In genomic region chr5:34670280-34670679, GRCm38 (mm10) we compare ENCODE assay signal across 12 mouse cellular contexts. TPM values are rescaled to one million over a fixed set of nuclear protein-coding genes. Genes with fewer than 3 reads are reported as not detected.
DNase-seq lines count a peak whose midpoint lies in the region; ATAC-seq and TF ChIP-seq lines count a peak whose summit lies in the region.
"Had no signal": no experiment of that assay in that cellular context is flagged by ENCODE, and none has a peak within 500 bp of the region (broad histone marks: within the 10 kb centered on the region; RNA-seq: fewer than 3 reads in every experiment).

No protein-coding gene starts in this region.

- no peak for ATAC-seq in heart, postnatal 0 days (ENCODE audit: insufficient read depth, low read depth)
- ATAC-seq in lung, postnatal 0 days: no peak
- ATAC-seq in stomach, postnatal 0 days (ENCODE audit: low FRiP score, low TSS enrichment): no peak
- ATAC-seq: forebrain, embryonic 13.5 days; midbrain, embryonic 13.5 days had no signal

- H3K9me3 ChIP-seq in heart, postnatal 0 days (replicated peaks; ENCODE audit: control insufficient read depth, low read length): no peaks in the 10 kb centered on the region
- no peaks in the 10 kb centered on the region for H3K9me3 ChIP-seq in lung, postnatal 0 days (ENCODE audit: low read length)
- no peaks in the 10 kb centered on the region for H3K9me3 ChIP-seq in stomach, postnatal 0 days (ENCODE audit: control insufficient read depth, low read length)
- H3K9me3 ChIP-seq: embryonic facial prominence, embryonic 12.5 days; forebrain, embryonic 13.5 days; hindbrain, embryonic 10.5 days; midbrain, embryonic 13.5 days had no signal

- peak; percentile 35 for TF ChIP-seq CTCF in heart, postnatal 0 days (IDR thresholded peaks at IDR 0.05; ENCODE audit: low read depth)
- peak; percentile 49 for TF ChIP-seq CTCF in lung, postnatal 0 days (IDR thresholded peaks at IDR 0.05)
- TF ChIP-seq CTCF in stomach, postnatal 0 days (IDR thresholded peaks at IDR 0.05; ENCODE audit: low read depth): peak; percentile 63

- no peak for DNase-seq in heart, postnatal 0 days (ENCODE audit: low spot score)
- DNase-seq in heart, adult 9 months (ENCODE audit: low spot score in 2 of 2): no peak
- peak; percentile 39 for DNase-seq in lung, postnatal 0 days (ENCODE audit: low spot score)
- DNase-seq in lung, postnatal 36 days: no peak
- peak; percentile 26 for DNase-seq in c-Kit-positive CD71-negative TER-119-negative erythroid progenitor cells, embryonic 14.5 days (ENCODE audit: low read depth)
- DNase-seq in stomach, postnatal 0 days (ENCODE audit: low spot score): no peak
- DNase-seq in urinary bladder, postnatal 14 days (ENCODE audit: low spot score): no peak
- no peak for DNase-seq in heart, adult 18-20 months

- no peaks in the 10 kb centered on the region for H3K4me1 ChIP-seq in heart, postnatal 0 days (ENCODE audit: control insufficient read depth, insufficient read depth)
- H3K4me1 ChIP-seq in lung, postnatal 0 days (ENCODE audit: insufficient read depth, low read depth, low read length): no peaks in the 10 kb centered on the region
- H3K4me1 ChIP-seq in stomach, postnatal 0 days (replicated peaks; ENCODE audit: control insufficient read depth, insufficient read depth): no peaks in the 10 kb centered on the region
- H3K4me1 ChIP-seq: embryonic facial prominence, embryonic 12.5 days; forebrain, embryonic 13.5 days; hindbrain, embryonic 10.5 days; midbrain, embryonic 13.5 days had no signal

- 89% methylated on average over 4 of the region's 4 CpGs for WGBS in heart, postnatal 0 days
- 82% methylated on average over 4 of the region's 4 CpGs for WGBS in lung, postnatal 0 days
- WGBS in stomach, postnatal 0 days: 87% methylated on average over 4 of the region's 4 CpGs

- H3K4me3 ChIP-seq in heart, postnatal 0 days (ENCODE audit: low read depth, low read length): no peak overlapping the region
- no peak overlapping the region for H3K4me3 ChIP-seq in lung, postnatal 0 days (ENCODE audit: low read depth, low read length)
- no peak overlapping the region for H3K4me3 ChIP-seq in stomach, postnatal 0 days (ENCODE audit: low read depth, low read length)
- H3K4me3 ChIP-seq: embryonic facial prominence, embryonic 12.5 days; forebrain, embryonic 13.5 days; hindbrain, embryonic 10.5 days; midbrain, embryonic 13.5 days had no signal

- no peaks in the 10 kb centered on the region for H3K27me3 ChIP-seq in heart, postnatal 0 days (ENCODE audit: control insufficient read depth, insufficient read depth, low read length)
- no peaks in the 10 kb centered on the region for H3K27me3 ChIP-seq in lung, postnatal 0 days (replicated peaks; ENCODE audit: insufficient read depth, low read length)
- no peaks in the 10 kb centered on the region for H3K27me3 ChIP-seq in stomach, postnatal 0 days (ENCODE audit: control insufficient read depth, insufficient read depth, low read length)
- H3K27me3 ChIP-seq: embryonic facial prominence, embryonic 12.5 days; forebrain, embryonic 13.5 days; midbrain, embryonic 13.5 days had no signal

- H3K4me2 ChIP-seq in heart, postnatal 0 days (ENCODE audit: low read depth, low read length): no peak overlapping the region
- H3K4me2 ChIP-seq in lung, postnatal 0 days (replicated peaks; ENCODE audit: low read depth, low read length): no peak overlapping the region
- H3K4me2 ChIP-seq in stomach, postnatal 0 days (replicated peaks; ENCODE audit: low read depth): no peak overlapping the region
- H3K4me2 ChIP-seq: embryonic facial prominence, embryonic 12.5 days; forebrain, embryonic 13.5 days; midbrain, embryonic 13.5 days had no signal

- H3K27ac ChIP-seq in heart, postnatal 0 days (ENCODE audit: low read depth): no peak overlapping the region
- H3K27ac ChIP-seq in lung, postnatal 0 days (ENCODE audit: low read length): no peak overlapping the region
- H3K27ac ChIP-seq in stomach, postnatal 0 days (replicated peaks): no peak overlapping the region
- H3K27ac ChIP-seq: embryonic facial prominence, embryonic 12.5 days; forebrain, embryonic 13.5 days; hindbrain, embryonic 10.5 days; midbrain, embryonic 13.5 days had no signal

- no peak overlapping the region for H3K9ac ChIP-seq in heart, postnatal 0 days (replicated peaks; ENCODE audit: low read depth, low read length)
- no peak overlapping the region for H3K9ac ChIP-seq in lung, postnatal 0 days (replicated peaks; ENCODE audit: low read depth)
- no peak overlapping the region for H3K9ac ChIP-seq in stomach, postnatal 0 days (ENCODE audit: low read length)
- H3K9ac ChIP-seq: embryonic facial prominence, embryonic 12.5 days; forebrain, embryonic 13.5 days; midbrain, embryonic 13.5 days had no signal

- 0 out of 2 replicates have a peak, but pooled peaks cover 9% of the 10 kb centered on the region for H3K36me3 ChIP-seq in heart, postnatal 0 days (replicated peaks; ENCODE audit: control insufficient read depth, insufficient read depth, low read length)
- no peaks in the 10 kb centered on the region for H3K36me3 ChIP-seq in lung, postnatal 0 days (ENCODE audit: insufficient read depth, low read length)
- H3K36me3 ChIP-seq in stomach, postnatal 0 days (ENCODE audit: control insufficient read depth, insufficient read depth, low read length): no peaks in the 10 kb centered on the region

- no peak for TF ChIP-seq EP300 in heart, postnatal 0 days (IDR thresholded peaks at IDR 0.05; ENCODE audit: low read depth)
- no peak for TF ChIP-seq EP300 in lung, postnatal 0 days (IDR thresholded peaks at IDR 0.05)
- no peak for TF ChIP-seq EP300 in stomach, postnatal 0 days (optimal IDR thresholded peaks at IDR 0.05)

RNA-seq across cellular contexts. Expression of gene Grk4, which starts 10.1 kb away (rescaled TPM):
- 2.0 TPM in 1 of 2 replicates, not detected in the other for total RNA-seq in heart, postnatal 0 days (2014; rRNA removed; ENCODE audit: low replicate concordance)
- 1.4 and 2.7 TPM in 2 replicates for polyA plus RNA-seq in heart, postnatal 0 days (2015; fragmentation: Nextera tagmentation; extraction: Ambion mirVana)
- 3.5 and 5.1 TPM in 2 replicates for polyA plus RNA-seq in lung, postnatal 0 days (2015; fragmentation: Nextera tagmentation; extraction: Ambion mirVana)
- 1.2 and 2.0 TPM in 2 replicates for polyA plus RNA-seq in stomach, postnatal 0 days (2015; fragmentation: Nextera tagmentation; extraction: Ambion mirVana)
- total RNA-seq in heart, adult 18-20 months (2021): 1 to 10 TPM; 1.0 to 1.7 TPM

RNA-seq across cellular contexts. Expression of gene Nop14, which starts 10.3 kb away (rescaled TPM):
- 1.2 and 66.6 TPM in 2 replicates for total RNA-seq in heart, postnatal 0 days (2014; rRNA removed; ENCODE audit: low replicate concordance)
- polyA plus RNA-seq in heart, postnatal 0 days (2015; fragmentation: Nextera tagmentation; extraction: Ambion mirVana): 10.6 and 11.1 TPM in 2 replicates
- polyA plus RNA-seq in lung, postnatal 0 days (2015; fragmentation: Nextera tagmentation; extraction: Ambion mirVana): 11.1 and 11.6 TPM in 2 replicates
- 13.1 and 14.2 TPM in 2 replicates for polyA plus RNA-seq in stomach, postnatal 0 days (2015; fragmentation: Nextera tagmentation; extraction: Ambion mirVana)
- total RNA-seq in heart, adult 18-20 months (2021): 10 to 100 TPM; 13.7 to 17.5 TPM

RNA-seq across cellular contexts. Expression of gene Mfsd10, which starts 33.3 kb away (rescaled TPM):
- 31.0 and 45.7 TPM in 2 replicates for total RNA-seq in heart, postnatal 0 days (2014; rRNA removed; ENCODE audit: low replicate concordance)
- 29.9 and 30.4 TPM in 2 replicates for polyA plus RNA-seq in heart, postnatal 0 days (2015; fragmentation: Nextera tagmentation; extraction: Ambion mirVana)
- 52.1 and 75.2 TPM in 2 replicates for polyA plus RNA-seq in lung, postnatal 0 days (2015; fragmentation: Nextera tagmentation; extraction: Ambion mirVana)
- polyA plus RNA-seq in stomach, postnatal 0 days (2015; fragmentation: Nextera tagmentation; extraction: Ambion mirVana): 57.4 and 62.0 TPM in 2 replicates
- total RNA-seq in heart, adult 18-20 months (2021): 1 to 10 TPM; 6.8 to 8.6 TPM

Comparison
In these comparisons a context has a peak if more than half of its experiments do, and no peak if none do; other contexts are left out.
1. DNase-seq: peak in lung, postnatal 0 days (single experiment) and c-Kit-positive CD71-negative TER-119-negative erythroid progenitor cells, embryonic 14.5 days (single experiment); none in heart, postnatal 0 days (single experiment), heart, adult 9 months (0 of 2), lung, postnatal 36 days (single experiment), stomach, postnatal 0 days (single experiment), urinary bladder, postnatal 14 days (single experiment) and heart, adult 18-20 months (0 of 2).
2. Peak in every context shown above with its lines, with median percentiles within 50 percentile points of each other: CTCF ChIP-seq.